Mouse (Mus musculus) ovary, postnatal 36 days (tissue): ENCODE data around the gene Ccdc22.

Experiments
- DNase-seq: peaks from one replicate; pipeline ENCODE4 v3.0.0; 2022; ENCODE audit warnings: low spot score, mixed read lengths

Ccdc22 gene

GRCm38 (mm10) chrX:7573176-7574086, 31.9 kb downstream of the Ccdc22 start, which contains the start of gene Foxp3:
Foxp3 (plus strand) TSS chrX:7573644.
- DNase-seq: peak; percentile 14

DNA sequence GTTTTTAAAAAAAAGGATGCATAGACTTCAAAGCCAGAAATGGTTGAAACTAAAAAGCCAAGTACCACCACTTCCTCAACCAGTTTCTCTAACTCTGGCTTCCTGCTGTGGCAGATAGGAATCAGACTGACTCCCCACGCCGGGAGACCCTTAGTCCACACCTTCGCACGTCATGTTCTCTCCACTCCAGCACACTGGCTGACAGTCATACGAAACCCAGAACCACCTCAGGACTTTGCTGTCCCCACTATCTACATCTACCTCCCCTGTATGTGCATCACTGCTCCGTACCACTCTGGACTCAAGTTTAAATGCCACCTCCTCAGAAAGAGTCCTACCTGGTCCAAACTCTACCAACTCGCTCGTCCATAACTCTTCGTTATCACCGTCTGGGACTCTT, 32.9 kb downstream of the Ccdc22 start:
- no peak for DNase-seq

- no peak for DNase-seq
Measured at GRCm38 (mm10) chrX:7571565-7572136, 33.7 kb downstream of the Ccdc22 start.

- no peak for DNase-seq
Measured at GRCm38 (mm10) chrX:7570481-7571175, 34.7 kb downstream of the Ccdc22 start.

DNA sequence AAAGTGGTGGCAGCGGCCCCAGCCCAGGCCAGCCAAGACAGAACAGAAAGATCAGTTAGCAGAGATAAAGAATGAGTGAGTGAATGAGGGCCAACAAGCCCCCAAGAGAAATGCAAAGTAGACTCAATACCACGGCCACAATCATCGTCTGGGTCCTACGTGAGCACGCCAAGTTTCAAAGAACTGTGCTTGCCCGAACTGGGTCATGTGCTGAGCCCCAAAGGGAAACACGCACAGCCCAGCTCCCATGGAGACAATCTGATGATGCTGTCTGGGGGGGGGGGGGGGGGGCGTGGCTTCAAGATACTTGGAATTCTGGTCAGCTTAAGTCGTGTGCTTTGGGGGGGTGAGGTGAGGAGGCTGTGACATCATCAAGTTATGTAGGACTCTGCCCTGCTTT, 37.8 kb downstream of the Ccdc22 start:
- DNase-seq: no peak

DNA sequence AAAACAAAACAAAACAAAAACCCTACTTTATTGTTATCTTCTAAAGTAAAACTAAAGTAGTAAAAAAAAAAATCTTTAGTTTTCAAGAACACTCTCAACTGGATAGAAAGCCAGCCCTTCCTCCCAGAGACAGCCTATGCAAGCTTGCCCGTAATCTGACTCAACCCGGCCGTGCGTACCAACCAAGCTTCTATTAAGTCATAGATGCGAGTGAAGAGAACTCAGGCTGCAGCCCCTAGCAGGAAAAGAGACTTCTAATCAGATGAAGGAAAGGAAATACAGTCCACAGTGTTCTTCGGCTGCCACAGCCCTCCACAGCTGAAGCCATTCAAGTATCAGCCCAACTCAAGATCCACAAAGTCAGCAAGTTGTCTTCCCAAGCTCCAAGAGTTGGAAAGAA, 39.0 kb downstream of the Ccdc22 start:
- no peak for DNase-seq

DNA sequence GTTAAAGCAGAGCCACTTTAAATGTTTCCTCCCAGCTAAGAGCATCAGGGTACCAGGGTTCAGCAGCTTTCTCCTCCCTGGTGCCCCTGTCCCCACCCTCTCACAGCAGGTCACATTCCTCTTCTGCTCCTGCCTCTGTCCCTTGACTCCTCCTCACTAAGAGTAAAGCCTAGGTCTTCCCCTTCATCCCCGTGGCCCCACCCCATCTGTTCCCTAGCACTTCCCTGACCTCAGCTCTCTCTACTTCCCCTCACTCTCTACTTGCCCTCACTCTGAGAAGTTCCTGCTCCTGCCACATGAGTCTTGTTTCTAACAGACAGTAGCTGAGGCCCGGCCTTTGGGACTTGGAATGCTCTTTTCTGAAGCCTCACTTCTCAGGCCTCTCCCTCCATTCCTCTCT, 42.2 kb downstream of the Ccdc22 start:
- no peak for DNase-seq

DNA sequence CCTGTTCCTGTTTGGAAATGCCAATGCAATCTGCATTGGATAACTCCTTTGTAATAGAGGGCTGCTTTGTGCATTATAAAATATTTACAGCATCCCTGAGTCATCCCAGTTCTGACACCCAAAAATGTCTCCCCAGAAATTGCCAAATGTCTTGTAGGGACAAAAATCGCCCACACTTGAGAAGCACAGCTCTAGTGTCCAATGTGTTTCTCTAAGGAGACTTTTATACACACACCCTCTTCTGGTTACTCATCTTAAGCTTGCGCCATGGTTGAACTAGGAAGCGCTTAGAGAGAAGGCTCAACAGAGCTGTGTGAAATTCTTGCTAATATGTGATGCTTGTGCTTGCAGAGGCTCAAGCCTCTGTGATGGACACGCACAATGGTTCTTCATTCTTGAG, 51.8 kb downstream of the Ccdc22 start:
- DNase-seq: no peak
